Mouse (Mus musculus): ENCODE data around the gene Sapcd1. TPM values are rescaled to one million over a fixed set of nuclear protein-coding genes. Genes with fewer than 3 reads are reported as not detected.

Gene Sapcd1
- polyA plus RNA-seq, 1 experiment from 2014 or later: 2.0 TPM

DNA sequence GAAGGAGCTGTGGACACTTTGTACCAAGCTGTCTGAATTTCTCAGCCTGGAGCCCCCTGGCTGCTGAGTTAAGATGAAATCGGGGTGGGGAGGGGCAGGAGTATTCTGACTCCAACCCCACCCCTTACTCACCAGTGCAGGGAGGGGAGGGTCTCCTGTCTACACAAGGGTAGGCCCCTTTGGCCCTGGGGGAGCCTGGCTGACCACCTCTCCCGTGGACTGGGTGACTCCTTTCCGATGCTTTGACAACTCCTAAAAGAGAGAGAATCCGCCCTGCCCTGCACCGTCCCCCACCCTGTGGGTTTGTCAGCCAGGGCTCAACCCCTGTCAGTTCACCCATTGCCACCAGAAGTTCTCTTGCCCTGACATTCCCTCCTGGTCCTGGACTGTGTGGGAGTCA, 1.6 kb downstream of the Sapcd1 start:
- no peaks in the 10 kb centered on the region for H3K27me3 ChIP-seq (ENCODE audit: control insufficient read depth, insufficient read depth, low read length)
- no peak overlapping the region for H3K4me2 ChIP-seq (ENCODE audit: low read length)
- no peaks in the 10 kb centered on the region for H3K9me3 ChIP-seq (ENCODE audit: control insufficient read depth, low read length)
- peaks cover 11% of the 10 kb centered on the region for H3K4me1 ChIP-seq (ENCODE audit: control insufficient read depth, insufficient read depth, low read length)
- no peak overlapping the region for H3K4me3 ChIP-seq (replicated peaks; ENCODE audit: low read depth, low read length)
- WGBS: 87% methylated on average over 5 of the region's 5 CpGs
- DNase-seq (no peak), ATAC-seq (ENCODE audit: low FRiP score, low TSS enrichment) (no peak)
- H3K9ac ChIP-seq (replicated peaks; ENCODE audit: low read length): no peak overlapping the region
- H3K27ac ChIP-seq (replicated peaks; ENCODE audit: low read depth, low read length): no peak overlapping the region
- no peaks in the 10 kb centered on the region for H3K36me3 ChIP-seq (ENCODE audit: control insufficient read depth, insufficient read depth, low read length)

DNA sequence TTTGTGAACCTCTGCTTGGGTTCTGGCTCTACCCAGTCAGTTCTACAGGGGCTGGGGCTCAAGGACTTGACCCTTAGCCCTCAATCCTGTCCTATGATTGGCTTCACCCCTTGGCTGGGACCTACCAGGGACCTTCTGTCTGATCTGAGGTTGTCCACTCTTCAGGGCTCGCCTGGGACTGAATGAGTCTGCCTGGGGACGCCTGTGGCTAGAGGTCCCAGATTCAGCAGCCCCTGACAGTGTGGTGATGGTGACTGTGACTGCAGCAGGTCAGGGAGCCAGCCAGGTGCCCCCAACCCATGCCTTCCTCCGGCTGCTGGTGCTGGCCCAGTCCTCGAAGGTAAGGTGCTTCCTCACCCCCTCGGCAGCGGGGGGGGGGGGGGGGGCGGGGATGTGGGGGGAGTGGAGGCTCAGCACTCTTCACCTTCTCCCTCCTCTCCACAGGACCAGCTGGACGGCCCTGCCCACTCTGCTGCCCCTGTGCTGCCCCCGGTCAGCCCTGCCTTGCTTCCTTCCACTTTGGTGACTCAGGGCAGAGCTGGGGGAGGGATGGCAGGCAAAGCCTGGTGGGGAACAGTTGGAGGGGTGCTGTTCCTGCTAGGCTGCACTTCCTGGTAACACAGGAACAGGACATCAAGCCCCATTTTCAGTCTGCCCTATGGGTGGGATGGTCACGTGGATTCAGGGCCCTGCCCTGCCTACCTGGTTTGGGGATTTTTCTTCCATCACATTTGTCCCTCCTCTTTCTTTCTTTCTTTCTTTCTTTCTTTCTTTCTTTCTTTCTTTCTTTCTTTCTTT, 2.9 kb downstream of the Sapcd1 start:
- 64% methylated on average over 7 of the region's 10 CpGs for WGBS

DNA sequence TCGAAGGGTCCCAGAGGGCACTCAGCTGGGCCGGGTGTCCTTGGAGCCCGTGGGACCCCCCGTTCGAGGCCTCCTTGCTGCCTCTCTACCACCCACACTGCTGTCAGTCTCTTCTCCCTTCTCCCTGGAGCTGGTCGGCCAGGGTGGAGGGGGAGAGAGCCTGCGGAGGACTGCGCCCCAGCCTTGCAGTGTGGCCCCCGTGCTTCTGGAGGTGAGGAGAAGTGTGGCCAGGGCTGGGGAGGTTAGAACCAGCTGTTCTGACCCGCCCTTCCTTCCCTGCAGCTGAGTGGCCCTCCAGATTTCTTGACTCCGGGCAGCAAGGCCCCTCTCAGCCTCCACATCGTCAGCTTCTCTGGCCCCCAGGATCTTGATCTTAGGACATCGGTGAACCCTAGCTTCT, 3.6 kb downstream of the Sapcd1 start:
- no peak for DNase-seq
- ATAC-seq (ENCODE audit: low FRiP score, low TSS enrichment): no peak
- 83% methylated on average over 13 of the region's 13 CpGs for WGBS

More for the DNA sequence above, 2.9 kb downstream of the Sapcd1 start:
- H3K4me2 ChIP-seq (ENCODE audit: low read length): no peak overlapping the region
- no peak overlapping the region for H3K4me3 ChIP-seq (replicated peaks; ENCODE audit: low read depth, low read length)
- H3K36me3 ChIP-seq (ENCODE audit: control insufficient read depth, insufficient read depth, low read length): no peaks in the 10 kb centered on the region
- H3K9me3 ChIP-seq (ENCODE audit: control insufficient read depth, low read length): no peaks in the 10 kb centered on the region
- no peak overlapping the region for H3K27ac ChIP-seq (replicated peaks; ENCODE audit: low read depth, low read length)
- no peaks in the 10 kb centered on the region for H3K27me3 ChIP-seq (ENCODE audit: control insufficient read depth, insufficient read depth, low read length)
- no peak for ATAC-seq (ENCODE audit: low FRiP score, low TSS enrichment)
- no peak overlapping the region for H3K9ac ChIP-seq (replicated peaks; ENCODE audit: low read length)
- DNase-seq: no peak
- H3K4me1 ChIP-seq (ENCODE audit: control insufficient read depth, insufficient read depth, low read length): peaks cover 8% of the 10 kb centered on the region

DNA sequence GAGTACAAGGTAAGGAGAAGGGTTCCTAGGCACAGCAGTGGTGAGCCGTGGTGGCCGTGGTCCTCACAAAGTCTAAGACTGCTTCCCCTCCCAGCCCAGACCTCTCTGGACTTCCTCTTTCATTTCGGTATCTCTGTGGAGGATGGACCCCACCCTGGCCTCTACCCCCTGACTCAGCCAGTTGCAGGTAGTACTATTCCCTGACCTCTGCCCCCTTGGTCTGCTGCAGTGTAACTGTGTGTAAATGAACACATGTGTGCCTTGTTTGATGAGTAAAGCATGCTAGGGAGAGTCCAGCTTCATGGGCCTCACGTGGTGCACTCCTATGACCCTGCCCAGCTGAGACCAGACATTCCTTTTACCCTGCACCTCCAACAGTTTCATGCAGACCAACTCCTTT, 4.1 kb downstream of the Sapcd1 start:
- no peak overlapping the region for H3K4me2 ChIP-seq (ENCODE audit: low read length)
- ATAC-seq (ENCODE audit: low FRiP score, low TSS enrichment) (no peak), DNase-seq (no peak)
- no peaks in the 10 kb centered on the region for H3K36me3 ChIP-seq (ENCODE audit: control insufficient read depth, insufficient read depth, low read length)
- H3K4me1 ChIP-seq (ENCODE audit: control insufficient read depth, insufficient read depth, low read length): peaks cover 3% of the 10 kb centered on the region; the same call in 1 of the 2 replicates
- no peaks in the 10 kb centered on the region for H3K27me3 ChIP-seq (ENCODE audit: control insufficient read depth, insufficient read depth, low read length)
- H3K4me3 ChIP-seq (replicated peaks; ENCODE audit: low read depth, low read length): no peak overlapping the region
- H3K9me3 ChIP-seq (ENCODE audit: control insufficient read depth, low read length): no peaks in the 10 kb centered on the region
- no peak overlapping the region for H3K9ac ChIP-seq (replicated peaks; ENCODE audit: low read length)
- WGBS: 86% methylated on average over 4 of the region's 4 CpGs
- H3K27ac ChIP-seq (replicated peaks; ENCODE audit: low read depth, low read length): no peak overlapping the region

More for the DNA sequence above, 3.6 kb downstream of the Sapcd1 start:
- peaks cover 3% of the 10 kb centered on the region; the same call in 1 of the 2 replicates for H3K4me1 ChIP-seq (ENCODE audit: control insufficient read depth, insufficient read depth, low read length)
- no peak overlapping the region for H3K4me3 ChIP-seq (replicated peaks; ENCODE audit: low read depth, low read length)
- H3K9me3 ChIP-seq (ENCODE audit: control insufficient read depth, low read length): no peaks in the 10 kb centered on the region
- H3K27ac ChIP-seq (replicated peaks; ENCODE audit: low read depth, low read length): no peak overlapping the region
- no peaks in the 10 kb centered on the region for H3K36me3 ChIP-seq (ENCODE audit: control insufficient read depth, insufficient read depth, low read length)
- H3K4me2 ChIP-seq (ENCODE audit: low read length): no peak overlapping the region
- no peaks in the 10 kb centered on the region for H3K27me3 ChIP-seq (ENCODE audit: control insufficient read depth, insufficient read depth, low read length)
- no peak overlapping the region for H3K9ac ChIP-seq (replicated peaks; ENCODE audit: low read length)

DNA sequence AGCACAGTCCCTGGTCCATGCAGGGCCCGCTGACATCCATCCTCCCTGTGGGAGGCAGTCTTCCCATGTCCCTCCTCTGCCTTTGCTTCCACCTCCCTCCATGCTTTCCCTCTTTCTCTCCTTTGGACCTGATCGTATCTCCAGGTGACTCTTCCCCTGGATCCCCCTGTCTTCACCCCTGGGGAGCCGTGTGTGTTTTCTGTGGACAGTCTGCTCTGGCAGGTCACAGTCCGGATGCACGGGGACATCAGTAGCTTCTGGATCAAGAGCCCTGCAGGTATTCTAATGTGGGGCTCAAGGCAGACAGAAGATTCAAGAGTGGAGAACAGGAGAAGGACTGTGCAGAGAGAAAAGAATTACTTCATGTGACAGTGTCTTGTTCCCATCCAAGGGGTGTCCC, 4.6 kb downstream of the Sapcd1 start:
- DNase-seq (no peak), ATAC-seq (ENCODE audit: low FRiP score, low TSS enrichment) (no peak)
- H3K4me2 ChIP-seq (ENCODE audit: low read length): no peak overlapping the region
- H3K27ac ChIP-seq (replicated peaks; ENCODE audit: low read depth, low read length): no peak overlapping the region
- H3K9ac ChIP-seq (replicated peaks; ENCODE audit: low read length): no peak overlapping the region
- H3K4me1 ChIP-seq (ENCODE audit: control insufficient read depth, insufficient read depth, low read length): peaks cover 3% of the 10 kb centered on the region; the same call in 1 of the 2 replicates
- H3K4me3 ChIP-seq (replicated peaks; ENCODE audit: low read depth, low read length): no peak overlapping the region
- no peaks in the 10 kb centered on the region for H3K27me3 ChIP-seq (ENCODE audit: control insufficient read depth, insufficient read depth, low read length)
- 87% methylated on average over 5 of the region's 5 CpGs for WGBS
- H3K9me3 ChIP-seq (ENCODE audit: control insufficient read depth, low read length): no peaks in the 10 kb centered on the region
- no peaks in the 10 kb centered on the region for H3K36me3 ChIP-seq (ENCODE audit: control insufficient read depth, insufficient read depth, low read length)

DNA sequence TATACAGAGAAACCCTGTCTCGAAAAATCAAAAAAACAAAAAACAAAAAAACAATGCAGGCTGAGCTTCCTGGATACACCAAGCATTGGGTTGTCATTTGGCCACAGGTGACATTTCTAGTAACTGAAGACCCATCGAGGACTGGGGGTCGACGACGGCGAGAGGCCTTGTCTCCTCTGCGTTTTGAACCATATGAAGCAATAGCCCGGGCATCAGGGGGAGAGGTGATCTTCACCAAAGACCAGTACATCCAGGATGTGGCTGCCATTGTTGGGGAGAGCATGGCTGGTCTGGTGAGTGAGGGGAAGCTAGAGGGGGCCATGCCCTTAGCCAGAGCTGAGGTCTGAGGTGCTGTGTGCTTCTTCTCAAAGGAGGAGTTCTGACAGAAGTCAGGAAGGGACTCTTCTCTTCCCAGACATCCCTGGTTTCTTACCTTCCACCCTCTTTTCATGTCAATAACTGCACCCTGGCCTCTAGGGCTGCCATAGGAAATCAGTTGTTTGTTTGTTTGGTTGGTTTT, 5.2 kb downstream of the Sapcd1 start:
- H3K4me3 ChIP-seq (replicated peaks; ENCODE audit: low read depth, low read length): no peak overlapping the region
- H3K9ac ChIP-seq (replicated peaks; ENCODE audit: low read length): no peak overlapping the region
- peaks cover 3% of the 10 kb centered on the region; the same call in 1 of the 2 replicates for H3K4me1 ChIP-seq (ENCODE audit: control insufficient read depth, insufficient read depth, low read length)
- no peaks in the 10 kb centered on the region for H3K9me3 ChIP-seq (ENCODE audit: control insufficient read depth, low read length)
- no peak overlapping the region for H3K4me2 ChIP-seq (ENCODE audit: low read length)
- ATAC-seq (ENCODE audit: low FRiP score, low TSS enrichment) (no peak), DNase-seq (no peak)
- WGBS: 94% methylated on average over 8 of the region's 8 CpGs
- no peak overlapping the region for H3K27ac ChIP-seq (replicated peaks; ENCODE audit: low read depth, low read length)
- no peaks in the 10 kb centered on the region for H3K36me3 ChIP-seq (ENCODE audit: control insufficient read depth, insufficient read depth, low read length)
- H3K27me3 ChIP-seq (ENCODE audit: control insufficient read depth, insufficient read depth, low read length): no peaks in the 10 kb centered on the region

DNA sequence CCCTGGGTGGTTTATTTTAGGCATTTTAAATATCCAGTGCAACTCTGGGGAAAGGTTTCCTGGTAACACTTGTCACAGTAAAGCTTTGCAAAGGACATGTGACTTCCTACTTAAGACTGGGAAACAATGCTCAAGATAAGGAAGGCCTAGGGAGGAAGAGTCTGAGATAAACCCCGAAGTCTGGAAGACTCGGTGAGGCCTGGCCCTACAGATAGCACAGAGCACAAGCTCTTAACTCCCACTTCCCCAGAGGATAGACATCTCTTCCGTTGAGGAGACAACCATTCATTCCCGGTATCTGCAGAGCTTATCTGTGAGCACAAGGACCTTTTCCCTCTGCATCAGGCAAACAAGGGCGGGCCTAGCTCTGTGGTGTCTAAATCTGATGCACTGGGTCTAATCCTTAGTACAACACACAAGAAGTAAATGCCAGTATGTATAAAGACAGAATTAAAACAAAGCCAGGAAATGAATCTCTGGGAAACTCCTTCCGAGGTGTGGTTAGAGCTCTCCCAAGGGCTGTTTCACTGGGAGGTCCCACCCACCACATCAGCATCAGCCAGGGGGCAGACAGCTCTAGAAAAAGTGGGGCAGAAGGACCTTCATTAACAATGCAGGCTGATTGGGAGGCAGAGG, 5.9 kb downstream of the Sapcd1 start:
- 0 out of 2 replicates have a peak overlapping the region, but pooled peaks have one; percentile 1 for H3K27ac ChIP-seq (replicated peaks; ENCODE audit: low read depth, low read length)
- no peak overlapping the region for H3K4me2 ChIP-seq (ENCODE audit: low read length)
- no peak overlapping the region for H3K9ac ChIP-seq (replicated peaks; ENCODE audit: low read length)
- peaks cover 5% of the 10 kb centered on the region; the same call in 1 of the 2 replicates for H3K36me3 ChIP-seq (ENCODE audit: control insufficient read depth, insufficient read depth, low read length)
- no peaks in the 10 kb centered on the region for H3K27me3 ChIP-seq (ENCODE audit: control insufficient read depth, insufficient read depth, low read length)
- ATAC-seq (ENCODE audit: low FRiP score, low TSS enrichment): no peak
- WGBS: 47% methylated on average over 6 of the region's 6 CpGs
- peaks cover 3% of the 10 kb centered on the region; the same call in 1 of the 2 replicates for H3K4me1 ChIP-seq (ENCODE audit: control insufficient read depth, insufficient read depth, low read length)
- no peak for DNase-seq
- H3K4me3 ChIP-seq (replicated peaks; ENCODE audit: low read depth, low read length): no peak overlapping the region
- no peaks in the 10 kb centered on the region for H3K9me3 ChIP-seq (ENCODE audit: control insufficient read depth, low read length)

DNA sequence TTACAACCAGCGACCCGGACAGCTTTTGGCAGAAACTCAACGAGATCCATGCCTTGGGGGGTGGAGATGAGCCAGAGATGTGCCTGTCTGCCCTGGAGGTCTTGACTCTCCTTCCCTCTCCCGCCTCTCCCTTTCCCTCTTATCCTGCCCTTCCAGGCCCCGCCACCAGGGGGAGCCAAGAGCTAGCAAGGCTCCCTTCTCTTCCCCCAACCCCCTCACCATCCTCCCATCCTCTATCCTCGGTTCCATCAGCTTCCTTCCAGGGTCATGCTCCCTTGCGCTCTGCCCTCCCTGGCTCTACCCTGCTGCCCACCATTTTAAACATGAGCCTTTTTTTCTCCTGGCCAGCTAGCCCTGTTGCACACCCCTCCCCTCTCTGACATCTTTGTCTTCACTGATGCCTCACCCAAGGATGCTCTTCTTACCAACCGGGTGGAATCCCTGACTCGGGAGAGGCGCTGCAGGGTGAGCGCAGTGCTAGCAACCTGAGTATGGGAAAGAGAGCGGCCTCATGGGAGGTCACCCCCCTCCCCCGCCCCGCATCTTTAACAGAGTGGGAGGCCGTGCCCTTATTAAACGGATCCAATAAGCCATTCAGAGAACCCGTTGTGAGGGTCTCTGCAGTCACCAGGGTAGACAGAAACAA, 6.5 kb downstream of the Sapcd1 start:
- H3K4me2 ChIP-seq (ENCODE audit: low read length): peak overlapping the region; percentile 13
- 0 out of 2 replicates have a peak overlapping the region, but pooled peaks have one; percentile 1 for H3K27ac ChIP-seq (replicated peaks; ENCODE audit: low read depth, low read length)
- peaks cover 3% of the 10 kb centered on the region; the same call in 1 of the 2 replicates for H3K4me1 ChIP-seq (ENCODE audit: control insufficient read depth, insufficient read depth, low read length)
- DNase-seq (peak; percentile 85), ATAC-seq (ENCODE audit: low FRiP score, low TSS enrichment) (peak; percentile 44; the same call in 1 of the 2 replicates)
- WGBS: 3% methylated on average over 17 of the region's 17 CpGs
- no peak overlapping the region for H3K9ac ChIP-seq (replicated peaks; ENCODE audit: low read length)
- peaks cover 7% of the 10 kb centered on the region; the same call in 1 of the 2 replicates for H3K36me3 ChIP-seq (ENCODE audit: control insufficient read depth, insufficient read depth, low read length)
- no peaks in the 10 kb centered on the region for H3K27me3 ChIP-seq (ENCODE audit: control insufficient read depth, insufficient read depth, low read length)
- H3K4me3 ChIP-seq (replicated peaks; ENCODE audit: low read depth, low read length): no peak overlapping the region
- no peaks in the 10 kb centered on the region for H3K9me3 ChIP-seq (ENCODE audit: control insufficient read depth, low read length)

Data from midbrain, embryonic 14.5 days (tissue).